Mouse (Mus musculus) hematopoietic stem cell, adult 5-6 weeks (primary cell): ENCODE measurements at regions not wholly inside any gene's neighbourhood (a gene's known extent, or its start where the extent isn't known, plus 50 kb on each side); places are given as distances from the start of the nearest gene placed in this dataset.

ENCODE experiments used
- ATAC-seq, 2 experiments: fragments of 125-278 bp in 1 of 2; replicated peaks in 1 of 2; 2 replicates each; pipeline ENCODE4 v1.8.0; 2016 to 2017; ENCODE audit warnings: inconsistent platforms in 2 of 2, mild to moderate bottlenecking in 2 of 2, moderate number of reproducible peaks in 2 of 2, low read depth in 1 of 2, moderate TSS enrichment in 1 of 2; ENCODE audit not compliant: low FRiP score in 2 of 2, poor library complexity in 2 of 2, severe bottlenecking in 2 of 2, insufficient read depth in 1 of 2, low TSS enrichment in 1 of 2

- ATAC-seq = no peak
Measured at GRCm38 (mm10) chr9:116324971-116325370, 149.8 kb upstream of the Tgfbr2 start.

GRCm38 (mm10) chr9:116323871-116324721 is 148.9 kb upstream of the Tgfbr2 start:
- no peak for ATAC-seq

GRCm38 (mm10) chr9:116321908-116322307 is 146.7 kb upstream of the Tgfbr2 start:
- ATAC-seq = no peak

- peak in 1 of 2 experiments; percentile 48; a peak in 2 of 4 replicates for ATAC-seq
Measured at GRCm38 (mm10) chr9:116319421-116319820, 144.3 kb upstream of the Tgfbr2 start.

- no peak for ATAC-seq
Measured at GRCm38 (mm10) chr9:116316582-116317095, 141.5 kb upstream of the Tgfbr2 start.

GRCm38 (mm10) chr9:116314803-116315202 is 139.6 kb upstream of the Tgfbr2 start:
- ATAC-seq = no peak

GRCm38 (mm10) chr9:116313932-116314790 is 139.0 kb upstream of the Tgfbr2 start:
- no peak for ATAC-seq

GRCm38 (mm10) chr9:116311364-116311763 is 136.2 kb upstream of the Tgfbr2 start:
- ATAC-seq = no peak

- ATAC-seq = no peak
Measured at GRCm38 (mm10) chr9:116301602-116302001, 126.4 kb upstream of the Tgfbr2 start.

GRCm38 (mm10) chr9:116298791-116299190 is 123.6 kb upstream of the Tgfbr2 start:
- no peak for ATAC-seq

GRCm38 (mm10) chr9:116296349-116296748 is 121.2 kb upstream of the Tgfbr2 start:
- no peak for ATAC-seq

GRCm38 (mm10) chr9:116294073-116294472 is 118.9 kb upstream of the Tgfbr2 start:
- peak in 1 of 2 experiments; percentile 40; a peak in 1 of 4 replicates for ATAC-seq

GRCm38 (mm10) chr9:116293110-116293509 is 118.0 kb upstream of the Tgfbr2 start:
- ATAC-seq = peak in 1 of 2 experiments; percentile 33; a peak in 2 of 4 replicates

- peak in 1 of 2 experiments; percentile 42; a peak in 1 of 4 replicates for ATAC-seq
Measured at GRCm38 (mm10) chr9:116291624-116292023, 116.5 kb upstream of the Tgfbr2 start.

GRCm38 (mm10) chr9:116290896-116291295 is 115.7 kb upstream of the Tgfbr2 start:
- ATAC-seq = no peak

- no peak for ATAC-seq
Measured at GRCm38 (mm10) chr9:116285691-116286431, 110.7 kb upstream of the Tgfbr2 start.

GRCm38 (mm10) chr9:116283790-116284526 is 108.8 kb upstream of the Tgfbr2 start:
- no peak for ATAC-seq
